Mouse (Mus musculus) liver, embryonic 15.5 days (tissue): ENCODE measurements around the gene Kcnip3. TPM values are rescaled to one million over a fixed set of nuclear protein-coding genes. Genes with fewer than 3 reads are reported as not detected.
A peak's percentile ranks its signal among the peaks of the same experiment; 100 is the strongest.

Experiments
- ATAC-seq: fragments of 200-750 bp; cut with Nextera tagmentation; 2 replicates; pipeline ENCODE4 v1.8.0; 2017; ENCODE audit warnings: moderate number of reproducible peaks, mild to moderate bottlenecking, moderate library complexity; ENCODE audit not compliant: insufficient read depth
- H3K27ac ChIP-seq: fragments of 300-500 bp; sonication (generic); replicated peaks from 2 replicates; pipeline ENCODE4 v1.5.1; 2015; ENCODE audit warnings: mild to moderate bottlenecking, inconsistent platforms
- H3K27me3 ChIP-seq: fragments of 300-500 bp; sonication (generic); 2 replicates; pipeline ENCODE4 v1.6.1; 2015; ENCODE audit warnings: mild to moderate bottlenecking, inconsistent platforms
- H3K36me3 ChIP-seq: fragments of 300-500 bp; sonication (generic); replicated peaks from 2 replicates; pipeline ENCODE4 v1.6.1; 2015; ENCODE audit warnings: moderate library complexity, mild to moderate bottlenecking, inconsistent platforms
- H3K4me1 ChIP-seq: fragments of 300-500 bp; sonication (generic); replicated peaks from 2 replicates; pipeline ENCODE4 v1.6.1; 2015; ENCODE audit warnings: inconsistent platforms
- H3K4me2 ChIP-seq: fragments of 300-500 bp; sonication (generic); 2 replicates; pipeline ENCODE4 v1.6.1; 2015; ENCODE audit warnings: moderate library complexity, mild to moderate bottlenecking, inconsistent platforms
- H3K4me3 ChIP-seq: fragments of 300-500 bp; sonication (generic); replicated peaks from 2 replicates; pipeline ENCODE4 v1.5.1; 2015; ENCODE audit warnings: mild to moderate bottlenecking, inconsistent platforms
- H3K9ac ChIP-seq: fragments of 300-500 bp; sonication (generic); 2 replicates; pipeline ENCODE4 v1.6.1; 2015; ENCODE audit warnings: moderate library complexity, mild to moderate bottlenecking, inconsistent platforms
- H3K9me3 ChIP-seq: fragments of 300-500 bp; sonication (generic); replicated peaks from 2 replicates; pipeline ENCODE4 v1.6.1; 2016; ENCODE audit warnings: inconsistent platforms
- WGBS: fragments of 180-500 bp; shearing (Covaris S2); methylation state at CpG from one replicate; pipeline ENCODE4 v1.1.7; 2015; ENCODE audit warnings: mixed read lengths; ENCODE audit not compliant: insufficient replicate concordance; 5-methylcytosine and 5-hydroxymethylcytosine counted together
- polyA plus RNA-seq: library from polyadenylated mRNA; unstranded; fragments of >200 nt; fragmentation: Nextera tagmentation; extraction: Ambion mirVana; gene quantifications from 2 replicates; pipeline ENCODE4 v1.2.1, GENCODE M21; 2015

The Kcnip3 gene
- polyA plus RNA-seq, 1 experiment from 2014 or later, result 0.41 TPM

DNA sequence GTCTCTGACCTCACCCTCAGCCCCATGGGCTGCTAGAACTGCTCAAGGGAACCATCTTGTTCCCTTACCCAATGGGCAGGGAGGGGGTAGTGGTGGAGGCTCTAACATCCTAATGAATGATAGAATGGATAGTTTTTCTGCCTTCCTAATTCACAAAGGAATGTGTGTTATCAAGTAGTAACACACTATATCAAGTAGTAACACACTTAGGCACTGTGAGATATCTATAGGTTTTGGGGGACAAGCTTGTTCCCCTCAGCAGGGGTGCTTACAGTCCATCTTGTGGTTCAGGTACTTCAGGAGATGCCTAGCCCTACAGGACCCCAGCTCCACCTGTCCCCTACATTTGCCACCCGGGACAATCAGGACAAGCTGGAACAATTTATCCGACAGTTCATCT lies 86.3 kb downstream of the Kcnip3 start:
- no peak overlapping the region for H3K9ac ChIP-seq
- H3K9me3 ChIP-seq, result no peaks in the 10 kb centered on the region
- H3K27me3 ChIP-seq, result no peaks in the 10 kb centered on the region
- no peak overlapping the region for H3K4me2 ChIP-seq
- H3K4me3 ChIP-seq, result no peak overlapping the region
- H3K27ac ChIP-seq, result 0 out of 2 replicates have a peak overlapping the region, but pooled peaks have one; percentile 31
- H3K36me3 ChIP-seq, result peaks cover 35% of the 10 kb centered on the region
- peaks cover 32% of the 10 kb centered on the region for H3K4me1 ChIP-seq
- 75% methylated on average over 2 of the region's 2 CpGs for WGBS
- peak; percentile 56 for ATAC-seq

DNA sequence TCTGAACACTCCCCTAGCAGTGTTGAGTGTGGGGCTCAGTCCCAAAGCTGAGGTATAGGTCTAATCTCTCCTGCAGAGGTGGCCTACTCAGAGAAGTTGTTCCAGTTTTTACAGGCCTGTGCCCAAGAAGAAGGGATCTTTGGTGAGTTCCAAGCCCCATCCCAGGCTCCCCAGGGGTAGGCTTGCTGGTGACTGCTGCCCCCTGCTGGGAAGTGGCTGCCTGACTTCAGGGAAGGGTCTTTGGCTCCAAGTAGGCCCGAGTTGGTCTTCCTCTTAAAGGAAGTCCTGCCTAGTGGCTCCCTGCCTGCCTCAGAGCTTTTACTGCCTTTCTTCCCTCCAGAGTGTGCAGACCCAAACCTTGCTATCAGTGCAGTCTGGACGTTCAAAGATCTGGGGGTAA lies 86.8 kb downstream of the Kcnip3 start:
- Histone ChIP-seq H3K4me1 (peaks cover 32% of the 10 kb centered on the region), H3K4me2 (no peak overlapping the region), H3K36me3 (peaks cover 35% of the 10 kb centered on the region), H3K9ac (no peak overlapping the region), H3K9me3 (no peaks in the 10 kb centered on the region), H3K27me3 (no peaks in the 10 kb centered on the region), H3K27ac (no peak overlapping the region), H3K4me3 (no peak overlapping the region)
- 8% methylated on average over 2 of the region's 2 CpGs for WGBS
- ATAC-seq, result peak; percentile 31

DNA sequence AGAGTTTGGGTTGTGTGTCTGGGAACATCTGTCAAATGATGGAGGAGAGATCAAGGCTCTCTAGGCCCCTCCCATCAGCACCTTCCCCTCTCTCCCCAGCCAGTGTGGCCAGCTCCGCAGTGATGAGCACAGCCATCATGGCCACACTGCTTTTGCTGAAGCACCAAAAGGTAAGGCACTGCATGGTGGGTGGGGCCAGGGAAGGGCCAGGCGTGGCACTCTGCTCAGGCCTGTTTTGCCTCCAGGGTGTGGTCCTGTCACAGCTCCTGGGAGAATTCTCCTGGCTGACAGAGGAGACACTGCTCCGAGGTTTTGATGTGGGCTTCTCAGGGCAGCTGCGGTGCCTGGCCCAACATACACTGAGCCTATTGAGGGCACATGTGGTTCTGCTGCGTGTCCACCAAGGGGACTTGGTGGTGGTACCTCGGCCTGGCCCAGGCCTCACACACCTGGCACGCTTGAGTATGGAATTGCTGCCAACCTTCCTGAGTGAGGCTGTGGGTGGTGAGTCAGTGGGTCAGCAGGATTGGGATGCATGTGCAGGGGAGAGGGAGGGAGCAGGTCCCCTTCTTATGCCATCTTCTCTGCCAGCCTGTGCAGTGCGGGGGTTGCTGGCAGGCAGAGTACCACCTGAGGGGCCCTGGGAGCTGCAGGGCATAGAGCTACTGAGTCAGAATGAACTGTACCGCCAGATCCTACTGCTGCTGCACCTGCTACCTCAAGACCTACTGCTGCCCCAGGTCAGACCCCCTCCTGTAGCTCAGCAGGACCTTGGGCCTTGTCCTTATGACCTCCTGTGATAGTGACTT lies 88.2 kb downstream of the Kcnip3 start:
- peaks cover 9% of the 10 kb centered on the region; the same call in 1 of the 2 replicates for H3K27me3 ChIP-seq
- WGBS, result 67% methylated on average over 9 of the region's 9 CpGs
- H3K9ac ChIP-seq, result no peak overlapping the region
- 0 out of 2 replicates have a peak overlapping the region, but pooled peaks have one; percentile 5 for H3K4me2 ChIP-seq
- no peaks in the 10 kb centered on the region for H3K9me3 ChIP-seq
- H3K4me3 ChIP-seq, result no peak overlapping the region
- peak; percentile 23; the same call in 1 of the 2 replicates for ATAC-seq
- H3K36me3 ChIP-seq, result peaks cover 32% of the 10 kb centered on the region
- H3K27ac ChIP-seq, result no peak overlapping the region
- peaks cover 35% of the 10 kb centered on the region for H3K4me1 ChIP-seq

DNA sequence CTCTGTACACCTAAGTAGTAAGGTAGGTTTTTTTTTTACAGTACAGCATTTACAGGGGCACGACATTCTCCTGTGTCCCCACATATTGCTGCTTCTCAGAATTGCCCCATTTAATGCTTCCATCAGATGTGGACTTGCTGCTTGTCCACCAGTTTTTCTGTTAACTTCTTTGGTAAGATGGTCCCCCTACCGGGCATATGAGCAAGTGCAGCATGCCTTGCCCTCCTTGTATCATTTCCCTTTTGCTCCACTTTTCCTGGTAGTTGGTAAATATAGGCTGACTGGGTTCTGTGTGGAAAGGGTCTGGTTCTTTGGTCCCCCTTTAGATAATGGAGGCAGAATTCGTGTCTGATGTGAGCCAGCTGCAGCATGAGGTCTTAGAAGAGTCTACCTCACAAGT lies 91.7 kb downstream of the Kcnip3 start:
- Histone ChIP-seq H3K9ac (no peak overlapping the region), H3K27me3 (peaks cover 26% of the 10 kb centered on the region), H3K4me2 (no peak overlapping the region), H3K9me3 (no peaks in the 10 kb centered on the region), H3K36me3 (0 out of 2 replicates have a peak, but pooled peaks cover 6% of the 10 kb centered on the region), H3K4me3 (no peak overlapping the region), H3K27ac (no peak overlapping the region), H3K4me1 (peaks cover 25% of the 10 kb centered on the region)
- no peak for ATAC-seq
- 9% methylated on average over 3 of the region's 3 CpGs for WGBS

DNA sequence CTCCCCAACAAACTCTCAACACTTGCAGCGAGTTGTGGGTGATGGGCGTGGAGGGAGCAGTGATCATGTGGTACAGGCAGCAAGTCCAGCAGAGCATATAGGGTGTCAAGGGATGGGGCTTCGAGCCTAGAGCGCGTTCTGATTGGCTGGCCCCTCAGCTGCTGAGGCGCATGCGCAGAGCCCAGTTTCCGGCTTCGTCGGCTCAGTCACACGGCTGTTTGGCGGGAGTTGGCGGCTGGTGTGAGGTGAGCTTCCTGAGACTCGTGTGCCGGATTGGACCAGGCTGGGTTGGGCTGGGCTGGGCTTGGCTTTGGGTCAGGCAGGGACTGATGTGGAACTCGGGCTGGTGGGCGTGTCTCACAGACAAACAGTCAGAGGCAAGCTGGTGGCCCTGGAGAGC lies 96.9 kb downstream of the Kcnip3 start, which contains the start of gene Gpat2:
Gene Gpat2, plus strand, starts transcription at position 223 of the 400 bp plus-strand sequence.
- H3K27ac ChIP-seq, result no peak within 1 kb of the TSS
- H3K4me1 ChIP-seq, result 0 out of 2 replicates have a peak, but pooled peaks cover 1% of the 10 kb centered on the region
- no peak within 1 kb of the TSS for H3K4me2 ChIP-seq
- no peaks in the 10 kb centered on the region for H3K36me3 ChIP-seq
- H3K4me3 ChIP-seq, result no peak within 1 kb of the TSS
- no peaks in the 10 kb centered on the region for H3K9me3 ChIP-seq
- no peak for ATAC-seq
- H3K27me3 ChIP-seq, result peaks cover 37% of the 10 kb centered on the region
- WGBS, result 80% methylated on average over 17 of the region's 17 CpGs
- H3K9ac ChIP-seq, result no peak within 1 kb of the TSS

DNA sequence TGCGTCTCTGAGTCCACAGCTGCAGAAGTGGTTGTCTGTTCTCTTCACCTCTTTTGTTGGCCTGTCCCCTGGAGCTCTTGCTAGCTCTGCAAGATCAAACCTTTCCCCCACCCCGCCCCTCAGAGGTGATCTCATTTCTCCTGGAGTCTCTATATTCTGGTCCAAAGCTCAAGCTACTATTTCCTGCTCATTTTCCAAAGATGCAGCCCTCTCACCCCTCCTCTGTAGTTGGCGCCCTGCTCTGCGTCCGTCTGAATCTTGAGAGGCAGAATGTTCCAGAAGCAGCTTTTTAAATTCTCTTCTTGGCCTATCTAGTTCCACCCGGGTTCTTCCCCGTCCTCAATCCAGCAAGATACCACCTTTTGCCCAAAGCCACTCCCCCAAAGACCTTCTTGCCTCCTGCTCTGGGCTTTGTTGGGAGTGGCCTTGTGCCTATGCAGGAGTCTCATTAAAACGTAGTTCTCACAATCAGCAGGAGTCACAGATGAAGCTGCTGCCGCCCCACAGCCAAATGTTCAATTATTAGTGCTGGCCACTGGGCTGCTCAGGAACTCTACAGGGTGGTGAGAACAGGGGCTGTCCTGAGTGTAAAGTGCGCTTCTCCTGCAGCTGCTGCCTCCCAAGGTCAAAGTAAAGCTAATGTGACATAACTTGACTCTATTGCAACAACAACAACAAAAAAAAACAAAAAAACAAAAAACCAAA lies 103.5 kb downstream of the Kcnip3 start:
- Histone ChIP-seq H3K4me3 (no peak overlapping the region), H3K4me2 (no peak overlapping the region), H3K27ac (no peak overlapping the region), H3K9me3 (no peaks in the 10 kb centered on the region), H3K9ac (no peak overlapping the region), H3K4me1 (no peaks in the 10 kb centered on the region), H3K36me3 (no peaks in the 10 kb centered on the region), H3K27me3 (peaks cover 29% of the 10 kb centered on the region)
- 50% methylated on average over 10 of the region's 10 CpGs for WGBS
- ATAC-seq, result no peak

DNA sequence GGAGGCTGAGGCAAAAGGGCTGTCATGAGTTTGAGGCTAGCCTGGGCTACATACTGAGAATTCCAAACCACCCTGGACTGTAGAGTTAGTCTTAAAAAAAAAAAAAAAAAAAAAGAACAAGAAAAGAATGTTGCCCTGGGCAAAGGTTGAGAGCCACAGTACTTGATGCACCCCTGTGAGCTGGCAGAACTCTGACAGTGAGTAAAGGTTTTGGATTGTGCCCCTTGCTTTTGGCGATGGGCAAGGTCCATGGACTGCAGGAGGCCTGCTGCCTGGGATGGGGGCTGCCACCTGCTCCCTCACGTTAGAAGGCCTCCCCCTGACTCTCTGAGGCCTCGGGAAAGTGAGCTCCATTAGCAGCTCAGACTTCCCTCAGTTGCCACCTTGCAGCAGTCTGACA lies 105.2 kb downstream of the Kcnip3 start:
- ATAC-seq, result no peak
- Histone ChIP-seq H3K36me3 (no peaks in the 10 kb centered on the region), H3K4me2 (no peak overlapping the region), H3K4me3 (no peak overlapping the region), H3K9ac (no peak overlapping the region), H3K4me1 (no peaks in the 10 kb centered on the region), H3K27ac (no peak overlapping the region), H3K27me3 (peaks cover 38% of the 10 kb centered on the region), H3K9me3 (no peaks in the 10 kb centered on the region)
- WGBS, result 45% methylated on average over 3 of the region's 3 CpGs

DNA sequence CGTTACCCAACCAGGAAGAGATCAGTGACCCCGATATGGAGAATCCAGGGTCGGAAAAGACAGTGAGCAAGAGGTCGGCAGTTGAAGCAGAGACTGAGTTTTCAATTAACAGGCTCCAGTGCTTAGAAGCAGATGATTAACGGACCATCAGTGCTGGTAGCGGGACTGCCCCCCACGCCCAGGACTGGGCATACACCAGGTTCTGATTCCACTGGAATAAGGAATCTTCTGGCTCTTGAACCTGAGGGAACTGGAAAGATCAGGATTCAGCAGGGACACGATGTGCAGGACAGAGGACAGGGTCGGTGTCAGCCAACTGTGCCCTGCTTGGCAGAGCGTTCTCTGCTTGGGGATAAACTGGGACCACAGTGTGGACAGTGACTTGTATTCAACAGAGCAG lies 106.1 kb downstream of the Kcnip3 start:
- H3K27me3 ChIP-seq, result peaks cover 36% of the 10 kb centered on the region
- ATAC-seq, result no peak
- H3K36me3 ChIP-seq, result no peaks in the 10 kb centered on the region
- no peaks in the 10 kb centered on the region for H3K9me3 ChIP-seq
- no peak overlapping the region for H3K4me3 ChIP-seq
- H3K9ac ChIP-seq, result no peak overlapping the region
- no peak overlapping the region for H3K4me2 ChIP-seq
- H3K27ac ChIP-seq, result no peak overlapping the region
- no peaks in the 10 kb centered on the region for H3K4me1 ChIP-seq
- WGBS, result 55% methylated on average over 10 of the region's 10 CpGs

DNA sequence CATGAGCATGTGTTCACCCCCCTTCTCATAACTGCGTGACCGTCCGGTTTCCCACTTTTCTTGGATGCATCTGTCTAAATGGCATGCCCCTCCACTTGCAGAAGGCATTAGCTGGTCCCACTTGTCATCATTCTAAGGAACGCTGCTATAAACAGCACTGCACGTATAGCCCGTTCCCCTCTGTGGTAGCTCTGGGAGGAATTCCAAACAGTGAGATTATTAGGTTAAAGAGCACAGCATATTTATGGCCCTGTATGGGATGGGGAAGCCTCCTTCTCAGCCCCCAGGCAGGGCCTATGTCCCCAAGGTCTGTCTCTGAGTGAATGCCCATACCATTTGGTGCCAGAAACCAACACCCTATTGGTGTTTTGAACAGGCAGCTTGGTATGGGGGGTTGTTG lies 110.8 kb downstream of the Kcnip3 start:
- no peaks in the 10 kb centered on the region for H3K9me3 ChIP-seq
- no peak overlapping the region for H3K27ac ChIP-seq
- ATAC-seq, result no peak
- peaks cover 32% of the 10 kb centered on the region for H3K27me3 ChIP-seq
- no peak overlapping the region for H3K4me3 ChIP-seq
- no peak overlapping the region for H3K4me2 ChIP-seq
- WGBS, result 77% methylated on average over 6 of the region's 6 CpGs
- no peaks in the 10 kb centered on the region for H3K4me1 ChIP-seq
- no peak overlapping the region for H3K9ac ChIP-seq
- H3K36me3 ChIP-seq, result no peaks in the 10 kb centered on the region
